Mouse (Mus musculus) activated CD4-positive, CD25-positive, alpha-beta regulatory T cell, adult 4 months (primary cell): ENCODE measurements around the gene Tfb1m. TPM values are rescaled to one million over a fixed set of nuclear protein-coding genes. Genes with fewer than 3 reads are reported as not detected.

Experiments
- polyA plus RNA-seq, 2 experiments: library from polyadenylated mRNA; unstranded; fragments of 100-300 nt; shearing (Covaris generic); gene quantifications; one replicate each; pipeline ENCODE4 v1.2.1; 2017

Tfb1m gene
- polyA plus RNA-seq, 2 experiments from 2014 or later: 6.0 to 8.9 TPM

Other genes starting within 250 kb of the Tfb1m start
- 1 to 10 TPM; 1.0 to 1.7 TPM for gene Tiam2, start 231.2 kb downstream of the Tfb1m start, polyA plus RNA-seq
- gene Cldn20, start 25.2 kb downstream of the Tfb1m start, polyA plus RNA-seq: not detected
- not detected for gene Nox3, start 138.5 kb upstream of the Tfb1m start, polyA plus RNA-seq